15 mouse cellular contexts compared by ENCODE assay signal in the genomic region with DNA sequence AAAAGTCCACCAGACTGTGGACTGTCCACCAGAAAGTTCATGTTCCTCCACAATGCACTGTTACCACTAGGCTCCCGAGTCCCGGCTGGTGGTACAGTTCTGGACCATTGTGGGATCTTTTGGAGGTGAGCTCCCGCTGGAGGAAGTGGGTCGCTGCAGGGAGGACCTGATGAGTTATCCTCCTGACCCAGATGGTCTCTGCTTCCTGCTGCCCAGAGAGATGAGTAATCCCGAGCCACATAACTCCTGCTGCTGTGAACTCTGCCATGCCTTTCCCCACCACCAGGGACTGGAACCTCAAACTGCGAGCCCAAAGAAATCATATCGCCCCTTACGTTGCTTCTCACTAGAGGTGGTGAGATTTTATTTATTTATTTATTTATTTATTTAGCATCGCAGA. TPM values are rescaled to one million over a fixed set of nuclear protein-coding genes. Genes with fewer than 3 reads are reported as not detected.
DNase-seq lines count a peak whose midpoint lies in the region; ATAC-seq and TF ChIP-seq lines count a peak whose summit lies in the region.
"Had no signal": no experiment of that assay in that cellular context is flagged by ENCODE, and none has a peak within 500 bp of the region (broad histone marks: within the 10 kb centered on the region; RNA-seq: fewer than 3 reads in every experiment).

No protein-coding gene starts in this region.

- no peak overlapping the region for H3K27ac ChIP-seq in layer of hippocampus, adult 2 months
- H3K27ac ChIP-seq: limb, embryonic 13.5 days; neural tube, embryonic 13.5 days; stomach, embryonic 15.5 days had no signal

- TF ChIP-seq CTCF in layer of hippocampus, adult 2 months (conservative IDR thresholded peaks at IDR 0.05), result peak; percentile 41

- DNase-seq in embryo, embryonic 10.5 days (ENCODE audit: low spot score), result peak; percentile 36
- DNase-seq in embryo, embryonic 11 days, result no peak
- no peak for DNase-seq in layer of hippocampus, adult 2 months (ENCODE audit: low spot score in 2 of 2)
- DNase-seq in layer of hippocampus, adult 18-20 months (ENCODE audit: low spot score in 2 of 2), result no peak
- DNase-seq in 416B (ENCODE audit: low read depth), result peak; percentile 87
- peak; percentile 49 for DNase-seq in brain, adult 2 months (ENCODE audit: low read depth, low spot score)
- DNase-seq: heart, adult 18-20 months; kidney, adult 9 months; liver, postnatal 0 days; thymus, postnatal 14 days had no signal

- ATAC-seq in megakaryocyte, adult 5-6 weeks (ENCODE audit: poor library complexity, severe bottlenecking), result no peak
- ATAC-seq in CD4-positive, CD25-positive, alpha-beta regulatory T cell, adult 4 months, result no peak
- ATAC-seq: liver, postnatal 0 days had no signal

- no peak overlapping the region for H3K4me3 ChIP-seq in layer of hippocampus, adult 2 months
- H3K4me3 ChIP-seq: limb, embryonic 13.5 days; neural tube, embryonic 13.5 days; stomach, embryonic 15.5 days had no signal

RNA-seq across cellular contexts. Expression of gene Nuak1, which starts 4.0 kb away (rescaled TPM):
- 10 to 100 TPM; 47.9 to 51.4 TPM for total RNA-seq in layer of hippocampus, adult 2 months (2021)
- 10 to 100 TPM; 62.7 to 66.4 TPM for total RNA-seq in layer of hippocampus, adult 18-20 months (2021)
- total RNA-seq in megakaryocyte, adult 5-6 weeks (2015), result 0.05 and 0.29 TPM in 2 replicates
- total RNA-seq in megakaryocyte, adult 5-6 weeks (2017), result 0.11 and 0.37 TPM in 2 replicates
- not detected for polyA plus RNA-seq in CD4-positive, CD25-positive, alpha-beta regulatory T cell, adult 4 months (2017; shearing (Covaris generic))

Comparison
In these comparisons a context has a peak if more than half of its experiments do, and no peak if none do; other contexts are left out.
1. DNase-seq: peak in embryo, embryonic 10.5 days (single experiment), 416B (single experiment) and brain, adult 2 months (single experiment); none in embryo, embryonic 11 days (single experiment), layer of hippocampus, adult 2 months (0 of 2) and layer of hippocampus, adult 18-20 months (0 of 2).
2. RNA of gene Nuak1, which starts 4.0 kb away (total RNA-seq): 62.7 to 66.4 TPM in layer of hippocampus, adult 18-20 months and 47.9 to 51.4 TPM in layer of hippocampus, adult 2 months; 0.05 to 0.37 TPM in megakaryocyte, adult 5-6 weeks; every median in the first group is over 10 times any median in the second.